Mouse (Mus musculus) embryonic facial prominence, embryonic 11.5 days (tissue): ENCODE measurements around the gene Dmrta1. TPM values are rescaled to one million over a fixed set of nuclear protein-coding genes. Genes with fewer than 3 reads are reported as not detected.

ENCODE experiments used
- ATAC-seq: fragments of 200-750 bp; cut with Nextera tagmentation; replicated peaks from 2 replicates; pipeline ENCODE4 v1.8.0; 2017; ENCODE audit warnings: low read depth; ENCODE audit not compliant: insufficient number of reproducible peaks, low FRiP score, low TSS enrichment
- DNase-seq: peaks from one replicate; pipeline ENCODE4 v3.0.0-alpha.2; 2015; ENCODE audit warnings: low spot score
- H3K27ac ChIP-seq: fragments of 300-500 bp; sonication (generic); replicated peaks from 2 replicates; pipeline ENCODE4 v1.5.1; 2014; ENCODE audit warnings: mild to moderate bottlenecking, low read depth, low read length, control low read depth
- H3K27me3 ChIP-seq: fragments of 300-500 bp; sonication (generic); 2 replicates; pipeline ENCODE4 v1.6.1; 2014; ENCODE audit warnings: mild to moderate bottlenecking, low read length, moderate library complexity, mixed read lengths; ENCODE audit not compliant: control insufficient read depth, insufficient read depth
- H3K36me3 ChIP-seq: fragments of 300-500 bp; sonication (generic); replicated peaks from 2 replicates; pipeline ENCODE4 v1.6.1; 2014; ENCODE audit warnings: low read depth, mild to moderate bottlenecking, low read length, moderate library complexity, mixed read lengths; ENCODE audit not compliant: control insufficient read depth, insufficient read depth
- H3K4me1 ChIP-seq: fragments of 300-500 bp; sonication (generic); 2 replicates; pipeline ENCODE4 v1.6.1; 2014; ENCODE audit warnings: low read length, mixed read lengths; ENCODE audit not compliant: control insufficient read depth, insufficient read depth
- H3K4me2 ChIP-seq: fragments of 300-500 bp; sonication (generic); 2 replicates; pipeline ENCODE4 v1.6.1; 2014; ENCODE audit warnings: low read depth, mild to moderate bottlenecking, control low read depth, low read length, moderate library complexity
- H3K4me3 ChIP-seq: fragments of 300-500 bp; sonication (generic); 2 replicates; pipeline ENCODE4 v1.5.1; 2014; ENCODE audit warnings: low read depth, low read length, control low read depth
- H3K9ac ChIP-seq: fragments of 300-500 bp; sonication (generic); replicated peaks from 2 replicates; pipeline ENCODE4 v1.6.1; 2014; ENCODE audit warnings: mild to moderate bottlenecking, control low read depth, low read length
- H3K9me3 ChIP-seq: fragments of 300-500 bp; sonication (generic); replicated peaks from 2 replicates; pipeline ENCODE4 v1.6.1; 2016; ENCODE audit warnings: mild to moderate bottlenecking, low read length, inconsistent platforms, mixed read lengths; ENCODE audit not compliant: control insufficient read depth
- WGBS: fragments of 180-500 bp; shearing (Covaris S2); extraction: QIAGEN DNeasy Blood & Tissue Kit; methylation state at CpG from one replicate; pipeline ENCODE4 v1.1.7; 2014; 5-methylcytosine and 5-hydroxymethylcytosine counted together
- polyA plus RNA-seq: library from polyadenylated mRNA; unstranded; fragments of >200 nt; fragmentation: Nextera tagmentation; extraction: Ambion mirVana; gene quantifications from 2 replicates; pipeline ENCODE4 v1.2.1, GENCODE M21; 2014

Gene Dmrta1
- 0.84 and 1.5 TPM in 2 replicates for polyA plus RNA-seq

GRCm38 (mm10) chr4:89679195-89679594, at the start of gene Dmrta1:
Gene Dmrta1 (plus strand): TSS chr4:89679436.
- DNase-seq = no peak
- Histone ChIP-seq H3K4me1 (no peaks in the 10 kb centered on the region), H3K9ac (no peak within 1 kb of the TSS), H3K27ac (no peak within 1 kb of the TSS), H3K9me3 (no peaks in the 10 kb centered on the region), H3K36me3 (no peaks in the 10 kb centered on the region), H3K4me3 (no peak within 1 kb of the TSS), H3K4me2 (no peak within 1 kb of the TSS), H3K27me3 (no peaks in the 10 kb centered on the region)
- no peak for ATAC-seq
- WGBS = 43% methylated on average over 5 of the region's 5 CpGs

DNA sequence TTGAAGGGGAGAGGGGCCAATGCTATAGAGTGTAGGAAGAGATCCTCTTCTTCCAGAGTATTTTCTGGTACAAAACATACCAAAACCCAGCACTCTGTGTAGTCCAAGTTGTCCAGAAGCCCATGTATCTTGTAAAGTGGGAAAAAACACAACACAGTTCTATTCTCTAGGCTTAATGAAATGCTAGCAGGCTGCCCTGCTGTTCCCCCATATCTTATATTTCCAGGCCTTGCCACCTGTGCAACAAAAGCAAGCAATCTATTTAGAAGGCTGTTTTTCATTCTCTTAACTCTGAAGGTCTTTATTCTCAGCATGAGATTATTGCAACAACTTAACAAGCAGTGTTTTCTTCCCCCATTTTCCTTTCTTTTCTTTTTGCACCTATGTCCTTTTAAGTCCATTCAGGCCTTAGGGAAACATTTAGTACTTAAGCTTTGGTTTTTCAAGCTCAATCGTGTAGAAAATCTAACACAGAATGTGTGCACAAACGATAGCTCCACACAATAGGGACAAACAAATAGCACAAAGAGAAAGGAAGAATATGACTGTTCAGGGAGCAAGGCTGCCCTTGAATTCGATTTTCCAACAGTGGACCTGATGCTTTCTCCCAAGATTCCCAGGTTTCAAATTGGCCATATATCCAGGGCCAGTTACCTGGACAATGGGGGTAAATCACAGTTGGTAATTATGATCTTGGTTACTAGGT, 48.7 kb upstream of the Dmrta1 start:
- no peaks in the 10 kb centered on the region for H3K9me3 ChIP-seq
- no peak for ATAC-seq
- H3K4me3 ChIP-seq = no peak overlapping the region

DNA sequence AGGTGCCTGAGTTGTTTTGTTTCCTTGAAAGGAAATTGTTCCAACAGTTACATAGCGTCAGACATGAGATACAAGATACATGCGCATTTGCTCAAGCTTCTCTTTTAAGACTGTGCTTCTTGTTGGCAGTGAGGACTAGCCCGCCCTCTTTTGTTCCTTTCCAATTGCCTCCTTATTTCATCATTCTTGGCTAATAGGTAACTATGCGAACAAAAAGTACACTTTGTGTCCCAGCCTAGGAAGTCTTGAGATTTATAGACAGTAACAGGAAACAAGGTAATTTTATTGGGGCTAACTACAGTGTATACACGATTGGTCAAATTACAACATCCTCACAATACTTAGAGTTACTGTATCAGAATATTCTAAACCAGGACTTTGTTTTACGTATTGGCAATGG, 47.7 kb upstream of the Dmrta1 start:
- H3K9me3 ChIP-seq = no peaks in the 10 kb centered on the region
- H3K4me3 ChIP-seq = no peak overlapping the region
- no peaks in the 10 kb centered on the region for H3K4me1 ChIP-seq
- H3K9ac ChIP-seq = no peak overlapping the region
- no peaks in the 10 kb centered on the region for H3K36me3 ChIP-seq
- ATAC-seq (no peak), DNase-seq (no peak)
- no peaks in the 10 kb centered on the region for H3K27me3 ChIP-seq
- no peak overlapping the region for H3K4me2 ChIP-seq
- WGBS = 80% methylated on average over 6 of the region's 6 CpGs
- H3K27ac ChIP-seq = no peak overlapping the region

More for the DNA sequence above, 48.7 kb upstream of the Dmrta1 start:
- Histone ChIP-seq H3K36me3 (no peaks in the 10 kb centered on the region), H3K9ac (no peak overlapping the region), H3K4me1 (no peaks in the 10 kb centered on the region), H3K27ac (no peak overlapping the region), H3K27me3 (no peaks in the 10 kb centered on the region), H3K4me2 (no peak overlapping the region)
- WGBS = 54% methylated on average over 3 of the region's 3 CpGs
- no peak for DNase-seq

- Histone ChIP-seq H3K4me2 (no peak overlapping the region), H3K9me3 (no peaks in the 10 kb centered on the region), H3K36me3 (no peaks in the 10 kb centered on the region), H3K9ac (no peak overlapping the region), H3K27ac (no peak overlapping the region), H3K4me3 (no peak overlapping the region), H3K27me3 (no peaks in the 10 kb centered on the region), H3K4me1 (no peaks in the 10 kb centered on the region)
- ATAC-seq (no peak), DNase-seq (no peak)
- 27% methylated on average over 6 of the region's 6 CpGs for WGBS
Measured at GRCm38 (mm10) chr4:89638651-89639050, 40.6 kb upstream of the Dmrta1 start.

DNA sequence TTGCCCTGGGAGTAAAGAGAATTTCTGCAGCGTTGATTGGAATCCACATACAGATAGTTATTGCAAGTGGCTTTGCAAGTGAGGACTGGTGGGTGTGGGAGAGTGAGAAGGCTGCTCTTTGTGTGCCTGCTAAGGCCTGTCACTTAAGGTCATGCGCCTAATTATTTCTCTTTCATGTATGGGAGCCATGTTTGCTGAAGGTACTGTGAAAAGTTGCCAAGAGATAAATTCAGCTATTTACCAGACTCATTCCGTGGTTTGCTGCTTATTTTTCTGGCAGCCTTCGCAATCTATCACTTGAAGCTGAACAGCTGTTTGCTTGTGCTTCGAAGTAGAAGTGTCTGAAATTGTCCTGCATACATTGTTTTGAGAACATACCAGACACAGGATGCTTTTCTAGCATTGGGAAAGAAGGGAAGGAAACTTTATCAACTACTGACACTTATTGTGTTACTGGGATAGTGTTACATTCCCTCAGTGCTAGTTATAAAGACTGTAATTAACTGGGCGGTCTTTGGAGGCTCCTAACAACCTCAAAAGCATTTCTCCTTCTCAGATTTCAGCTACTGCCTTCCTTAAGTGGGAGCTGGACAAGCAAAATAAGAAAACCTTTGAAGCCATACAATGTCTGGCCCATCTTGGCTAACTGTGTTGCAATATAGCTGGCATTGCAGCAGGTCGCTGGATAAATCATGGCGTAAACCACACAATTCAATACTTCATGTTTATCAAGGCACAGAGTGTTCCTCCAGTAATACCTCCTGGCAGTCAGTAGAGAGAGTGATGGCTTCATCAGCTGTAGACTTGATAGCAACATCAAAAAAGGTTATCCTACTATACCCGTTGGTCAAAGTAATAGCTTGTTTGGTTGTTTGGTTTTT, 34.8 kb upstream of the Dmrta1 start:
- Histone ChIP-seq H3K9ac (no peak overlapping the region), H3K36me3 (no peaks in the 10 kb centered on the region), H3K4me3 (no peak overlapping the region), H3K27ac (no peak overlapping the region), H3K4me1 (no peaks in the 10 kb centered on the region), H3K27me3 (no peaks in the 10 kb centered on the region), H3K9me3 (no peaks in the 10 kb centered on the region), H3K4me2 (no peak overlapping the region)
- DNase-seq = peak; percentile 43
- ATAC-seq = no peak
- WGBS = 52% methylated on average over 9 of the region's 9 CpGs

GRCm38 (mm10) chr4:89650352-89651311, 28.6 kb upstream of the Dmrta1 start:
- no peak for ATAC-seq
- H3K9me3 ChIP-seq = no peaks in the 10 kb centered on the region
- no peaks in the 10 kb centered on the region for H3K36me3 ChIP-seq
- H3K4me2 ChIP-seq = no peak overlapping the region
- DNase-seq = no peak
- no peak overlapping the region for H3K4me3 ChIP-seq
- no peaks in the 10 kb centered on the region for H3K27me3 ChIP-seq
- no peak overlapping the region for H3K27ac ChIP-seq
- no peak overlapping the region for H3K9ac ChIP-seq
- H3K4me1 ChIP-seq = no peaks in the 10 kb centered on the region
- WGBS = 62% methylated on average over 20 of the region's 20 CpGs

DNA sequence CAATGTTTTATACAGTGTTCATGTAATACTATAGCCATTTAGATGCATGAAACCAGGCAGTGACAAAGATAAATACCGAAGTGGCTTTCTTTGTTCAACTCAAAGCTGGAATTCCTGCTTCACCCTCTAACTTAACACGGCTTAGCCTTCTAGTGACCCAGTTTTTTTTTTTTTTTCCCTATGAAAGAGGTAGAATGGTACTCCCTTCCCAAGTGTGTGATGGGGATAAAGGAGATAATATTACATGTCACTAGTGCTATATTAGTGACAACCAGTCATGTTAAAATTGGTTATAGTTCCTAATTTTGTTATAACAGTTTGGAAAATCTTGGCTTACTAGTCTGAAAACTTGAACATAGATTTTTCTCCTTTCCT, 27.9 kb upstream of the Dmrta1 start:
- 60% methylated on average over 2 of the region's 2 CpGs for WGBS
- Histone ChIP-seq H3K4me2 (no peak overlapping the region), H3K27ac (no peak overlapping the region), H3K27me3 (no peaks in the 10 kb centered on the region), H3K4me1 (no peaks in the 10 kb centered on the region), H3K9me3 (no peaks in the 10 kb centered on the region), H3K9ac (no peak overlapping the region), H3K4me3 (no peak overlapping the region), H3K36me3 (no peaks in the 10 kb centered on the region)
- ATAC-seq (no peak), DNase-seq (no peak)
